Mouse (Mus musculus) effector memory CD4-positive, alpha-beta T cell, adult 5 months (primary cell): ENCODE results near the gene Fcho2. TPM values are rescaled to one million over a fixed set of nuclear protein-coding genes. Genes with fewer than 3 reads are reported as not detected.

Experiments used
- polyA plus RNA-seq: library from polyadenylated mRNA; unstranded; fragments of 100-300 nt; shearing (Covaris generic); gene quantifications from one replicate; pipeline ENCODE4 v1.2.1, GENCODE M21; 2017

Fcho2 gene
- 69.6 TPM for polyA plus RNA-seq

GRCm38 (mm10) chr13:98815147-98815785 lies at the start of gene Fcho2:
Gene Fcho2, minus strand, starts transcription at chr13:98815449.

DNA sequence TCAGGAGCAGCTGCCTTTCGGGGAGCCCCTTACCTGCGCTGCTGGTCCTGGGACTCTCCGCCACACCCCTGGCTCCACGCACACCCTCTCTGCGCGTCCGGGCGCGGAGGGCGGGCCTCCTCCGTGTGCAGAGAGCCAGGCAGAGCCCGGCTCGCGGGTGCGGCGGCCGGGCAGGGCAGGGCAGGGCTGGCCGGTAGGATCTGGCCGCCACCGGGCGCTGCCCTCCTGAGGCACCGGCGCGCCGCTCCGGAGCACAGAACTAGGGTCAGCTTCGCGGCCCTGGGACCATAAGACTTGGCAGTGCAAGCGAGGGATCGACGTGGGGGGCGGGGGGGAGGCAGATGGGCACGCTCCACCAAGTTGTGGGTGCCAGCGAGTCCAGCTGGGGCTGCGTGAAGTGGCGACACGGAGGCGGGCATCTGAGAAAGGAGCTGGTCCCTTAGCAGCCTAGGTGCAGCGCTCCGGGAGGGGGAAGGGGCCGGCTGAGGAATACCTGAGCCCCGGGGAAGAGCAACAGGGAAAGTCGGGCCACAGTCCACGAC lies 120.4 kb downstream of the Fcho2 start, which contains the start of gene Tmem171:
Tmem171 (minus strand) TSS at position 62 of the 542 bp plus-strand sequence.

Other genes with a start within 250 kb of the Fcho2 start
- not detected for gene Tmem174, start 178.0 kb downstream of the Fcho2 start, polyA plus RNA-seq
- gene Tmem171, start 120.6 kb downstream of the Fcho2 start, polyA plus RNA-seq, result not detected
- 73.8 TPM for gene Tnpo1, start 110.9 kb upstream of the Fcho2 start, polyA plus RNA-seq
- not detected for gene 1700024P04Rik, start 169.1 kb upstream of the Fcho2 start, polyA plus RNA-seq